Mouse (Mus musculus) limb, embryonic 10.5 days (tissue): Measurements from ENCODE around the gene Pfkfb4. TPM values are rescaled to one million over a fixed set of nuclear protein-coding genes. Genes with fewer than 3 reads are reported as not detected.

Experiments
- DNase-seq: peaks from one replicate; pipeline ENCODE4 v3.0.0-alpha.2; 2017; ENCODE audit warnings: low spot score
- H3K27ac ChIP-seq: fragments of 300-500 bp; sonication (generic); 2 replicates; pipeline ENCODE4 v1.5.1; 2016; ENCODE audit warnings: mild to moderate bottlenecking
- H3K27me3 ChIP-seq: fragments of 300-500 bp; sonication (generic); 2 replicates; pipeline ENCODE4 v1.6.1; 2016; ENCODE audit warnings: low read depth, mild to moderate bottlenecking; ENCODE audit not compliant: poor library complexity, severe bottlenecking
- H3K36me3 ChIP-seq: fragments of 300-500 bp; sonication (generic); 2 replicates; pipeline ENCODE4 v1.6.1; 2016; ENCODE audit warnings: mild to moderate bottlenecking, moderate library complexity
- H3K4me1 ChIP-seq: fragments of 300-500 bp; sonication (generic); 2 replicates; pipeline ENCODE4 v1.6.1; 2016
- H3K4me3 ChIP-seq: fragments of 300-500 bp; sonication (generic); 2 replicates; pipeline ENCODE4 v1.5.1; 2016; ENCODE audit warnings: mild to moderate bottlenecking, moderate library complexity
- H3K9me3 ChIP-seq: fragments of 300-500 bp; sonication (generic); replicated peaks from 2 replicates; pipeline ENCODE4 v1.6.1; 2016; ENCODE audit warnings: mild to moderate bottlenecking
- WGBS: fragments of 180-500 bp; shearing (Covaris S2); methylation state at CpG from one replicate; pipeline ENCODE4 v1.1.7; 2016; 5-methylcytosine and 5-hydroxymethylcytosine counted together
- polyA plus RNA-seq: library from polyadenylated mRNA; unstranded; fragments of >200 nt; fragmentation: Nextera tagmentation; extraction: Ambion mirVana; gene quantifications from 2 replicates; pipeline ENCODE4 v1.2.1, GENCODE M21; 2016

The Pfkfb4 gene
- polyA plus RNA-seq, result 12.5 and 14.6 TPM in 2 replicates

- Histone ChIP-seq H3K4me3 (peak within 1 kb of the TSS; percentile 62), H3K36me3 (no peaks in the 10 kb centered on the region), H3K9me3 (no peaks in the 10 kb centered on the region), H3K4me1 (peaks cover 64% of the 10 kb centered on the region), H3K27me3 (no peaks in the 10 kb centered on the region), H3K27ac (peak within 1 kb of the TSS; percentile 85)
- DNase-seq, result peak; percentile 94
- 2% methylated on average over 31 of the region's 31 CpGs for WGBS
Observed at GRCm38 (mm10) chr9:108991428-108992084, at the start of gene Pfkfb4. TSS of gene Pfkfb4 (plus strand) at chr9:108991778.

- Histone ChIP-seq H3K27ac (no peak overlapping the region), H3K4me3 (no peak overlapping the region), H3K4me1 (peaks cover 21% of the 10 kb centered on the region), H3K9me3 (no peaks in the 10 kb centered on the region), H3K36me3 (peaks cover 98% of the 10 kb centered on the region), H3K27me3 (no peaks in the 10 kb centered on the region)
- no peak for DNase-seq
- 85% methylated on average over 9 of the region's 9 CpGs for WGBS
Observed at GRCm38 (mm10) chr9:108945111-108945510, 46.5 kb upstream of the Pfkfb4 start.

- Histone ChIP-seq H3K36me3 (peaks cover 98% of the 10 kb centered on the region), H3K4me3 (no peak overlapping the region), H3K27ac (no peak overlapping the region), H3K4me1 (peaks cover 25% of the 10 kb centered on the region), H3K27me3 (no peaks in the 10 kb centered on the region), H3K9me3 (no peaks in the 10 kb centered on the region)
- WGBS, result 90% methylated on average over 5 of the region's 5 CpGs
- DNase-seq, result no peak
Observed at GRCm38 (mm10) chr9:108945608-108946007, 46.0 kb upstream of the Pfkfb4 start.

- peaks cover 26% of the 10 kb centered on the region for H3K27me3 ChIP-seq
- peaks cover 72% of the 10 kb centered on the region for H3K36me3 ChIP-seq
- H3K4me3 ChIP-seq, result peak overlapping the region; percentile 19
- peak overlapping the region; percentile 86 for H3K27ac ChIP-seq
- H3K9me3 ChIP-seq, result no peaks in the 10 kb centered on the region
- peak; percentile 81 for DNase-seq
- peaks cover 48% of the 10 kb centered on the region for H3K4me1 ChIP-seq
- 58% methylated on average over 13 of the region's 13 CpGs for WGBS
Observed at GRCm38 (mm10) chr9:108949231-108949966, 42.2 kb upstream of the Pfkfb4 start.

- peaks cover 48% of the 10 kb centered on the region for H3K4me1 ChIP-seq
Observed at GRCm38 (mm10) chr9:108949967-108950728, 41.4 kb upstream of the Pfkfb4 start.

GRCm38 (mm10) chr9:108953081-108953636 lies 38.4 kb upstream of the Pfkfb4 start, which contains the start of gene Col7a1:
TSS of gene Col7a1 (plus strand) at chr9:108953586.
- Histone ChIP-seq H3K4me3 (peak within 1 kb of the TSS; percentile 42), H3K36me3 (peaks cover 34% of the 10 kb centered on the region), H3K27ac (peak within 1 kb of the TSS; percentile 57), H3K4me1 (peaks cover 47% of the 10 kb centered on the region), H3K9me3 (no peaks in the 10 kb centered on the region), H3K27me3 (peaks cover 42% of the 10 kb centered on the region)
- WGBS, result 12% methylated on average over 15 of the region's 15 CpGs
- DNase-seq, result peak; percentile 43

More at GRCm38 (mm10) chr9:108949967-108950728, 41.4 kb upstream of the Pfkfb4 start:
- 88% methylated on average over 9 of the region's 9 CpGs for WGBS
- DNase-seq, result no peak
- H3K27ac ChIP-seq, result peak overlapping the region; percentile 86
- H3K9me3 ChIP-seq, result no peaks in the 10 kb centered on the region
- peaks cover 65% of the 10 kb centered on the region for H3K36me3 ChIP-seq
- peak overlapping the region; percentile 19; the same call in 1 of the 2 replicates for H3K4me3 ChIP-seq
- peaks cover 32% of the 10 kb centered on the region for H3K27me3 ChIP-seq

- no peak for DNase-seq
- H3K27ac ChIP-seq, result no peak overlapping the region
- no peaks in the 10 kb centered on the region for H3K9me3 ChIP-seq
- H3K4me3 ChIP-seq, result no peak overlapping the region
- peaks cover 14% of the 10 kb centered on the region for H3K36me3 ChIP-seq
- H3K4me1 ChIP-seq, result peaks cover 26% of the 10 kb centered on the region
- 94% methylated on average over 11 of the region's 11 CpGs for WGBS
- peaks cover 42% of the 10 kb centered on the region for H3K27me3 ChIP-seq
Observed at GRCm38 (mm10) chr9:108955241-108955640, 36.3 kb upstream of the Pfkfb4 start.

- Histone ChIP-seq H3K4me1 (peaks cover 24% of the 10 kb centered on the region), H3K36me3 (peaks cover 8% of the 10 kb centered on the region), H3K27me3 (peaks cover 42% of the 10 kb centered on the region), H3K4me3 (no peak overlapping the region), H3K9me3 (no peaks in the 10 kb centered on the region), H3K27ac (no peak overlapping the region)
- DNase-seq, result no peak
- 91% methylated on average over 11 of the region's 11 CpGs for WGBS
Observed at GRCm38 (mm10) chr9:108955846-108956245, 35.7 kb upstream of the Pfkfb4 start.

- H3K9me3 ChIP-seq, result no peaks in the 10 kb centered on the region
- H3K4me1 ChIP-seq, result peaks cover 8% of the 10 kb centered on the region; the same call in 1 of the 2 replicates
- no peak overlapping the region for H3K4me3 ChIP-seq
- no peak for DNase-seq
- H3K27me3 ChIP-seq, result no peaks in the 10 kb centered on the region
- no peaks in the 10 kb centered on the region for H3K36me3 ChIP-seq
- no peak overlapping the region for H3K27ac ChIP-seq
- 81% methylated on average over 3 of the region's 3 CpGs for WGBS
Observed at GRCm38 (mm10) chr9:108963577-108963976, 28.0 kb upstream of the Pfkfb4 start.

GRCm38 (mm10) chr9:108964338-108964737 lies 27.2 kb upstream of the Pfkfb4 start:
- Histone ChIP-seq H3K27ac (no peak overlapping the region), H3K27me3 (no peaks in the 10 kb centered on the region), H3K9me3 (no peaks in the 10 kb centered on the region), H3K36me3 (no peaks in the 10 kb centered on the region), H3K4me3 (no peak overlapping the region), H3K4me1 (peaks cover 8% of the 10 kb centered on the region; the same call in 1 of the 2 replicates)
- WGBS, result 87% methylated on average over 6 of the region's 6 CpGs
- no peak for DNase-seq

- H3K36me3 ChIP-seq, result no peaks in the 10 kb centered on the region
- WGBS, result 91% methylated on average over 8 of the region's 8 CpGs
Observed at GRCm38 (mm10) chr9:108970623-108971022, 21.0 kb upstream of the Pfkfb4 start.

GRCm38 (mm10) chr9:108976483-108976882 lies 15.1 kb upstream of the Pfkfb4 start:
- Histone ChIP-seq H3K36me3 (no peaks in the 10 kb centered on the region), H3K4me1 (no peaks in the 10 kb centered on the region; the same call in 1 of the 2 replicates), H3K27me3 (no peaks in the 10 kb centered on the region), H3K27ac (no peak overlapping the region), H3K4me3 (no peak overlapping the region), H3K9me3 (no peaks in the 10 kb centered on the region)
- WGBS, result 87% methylated on average over 9 of the region's 9 CpGs
- DNase-seq, result no peak

More at GRCm38 (mm10) chr9:108970623-108971022, 21.0 kb upstream of the Pfkfb4 start:
- DNase-seq, result no peak
- peaks cover 8% of the 10 kb centered on the region; the same call in 1 of the 2 replicates for H3K4me1 ChIP-seq
- no peaks in the 10 kb centered on the region for H3K9me3 ChIP-seq
- H3K27me3 ChIP-seq, result no peaks in the 10 kb centered on the region
- H3K4me3 ChIP-seq, result no peak overlapping the region
- H3K27ac ChIP-seq, result no peak overlapping the region
